Mouse (Mus musculus): ENCODE measurements around the gene 4933403O08Rik.

DNA sequence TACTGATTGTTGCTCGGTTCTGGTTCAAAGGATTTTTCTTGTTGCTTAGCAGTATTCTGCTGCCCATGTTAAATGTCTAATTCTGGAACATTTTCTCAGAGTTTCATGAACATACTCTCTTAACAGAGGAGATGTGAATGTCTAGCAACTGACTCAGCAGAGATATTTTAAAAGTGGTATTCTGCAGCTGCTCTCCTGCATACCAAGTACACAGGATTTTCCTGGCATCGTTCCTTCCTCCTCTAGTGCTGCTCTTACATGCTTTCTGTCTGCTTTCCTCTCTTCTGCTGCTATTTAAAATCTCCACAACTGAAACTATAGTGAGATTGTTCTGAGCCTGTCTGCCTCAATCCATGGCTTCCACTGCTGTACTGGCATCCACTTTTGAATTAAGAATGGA, 16.7 kb downstream of the 4933403O08Rik start:
- TF ChIP-seq CTCF (IDR thresholded peaks at IDR 0.05; ENCODE audit: low read depth, low read length) (no peak), POLR2A (IDR thresholded peaks at IDR 0.05; ENCODE audit: borderline replicate concordance, low read depth, low read length) (no peak)
